Mouse (Mus musculus): ENCODE results near the gene Prox1.

The Prox1 gene

DNA sequence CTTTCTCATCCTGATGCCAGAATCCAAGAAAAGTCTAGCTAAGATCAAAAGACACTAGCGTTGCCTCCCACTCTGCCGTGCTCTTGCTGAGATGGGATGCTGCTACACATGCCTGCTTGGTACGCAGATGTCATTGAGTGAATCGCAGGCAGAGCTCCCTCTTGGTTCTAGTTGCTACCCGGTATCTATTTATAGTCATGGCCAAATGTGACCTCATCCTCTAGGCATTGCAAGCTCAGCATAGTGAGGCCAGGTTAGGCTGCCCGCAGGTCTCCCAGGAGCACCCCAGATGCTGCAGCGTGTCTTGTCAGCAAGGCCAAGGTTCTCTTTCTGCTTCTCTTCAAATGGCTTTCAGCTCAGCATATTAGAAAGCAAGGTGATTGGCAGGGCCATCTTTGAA lies 84.8 kb downstream of the Prox1 start:
- no peak for DNase-seq (ENCODE audit: low spot score in 2 of 2)

GRCm38 (mm10) chr1:190079643-190080275 lies 90.8 kb downstream of the Prox1 start:
- no peak for DNase-seq (ENCODE audit: low spot score in 2 of 2)

- no peak for DNase-seq (ENCODE audit: low spot score in 2 of 2)
Measured at GRCm38 (mm10) chr1:190076601-190077000, 93.9 kb downstream of the Prox1 start.

Measured in frontal cortex, postnatal 14 days (tissue).